Mouse (Mus musculus): Measurements from ENCODE around the gene Zfp146. TPM values are rescaled to one million over a fixed set of nuclear protein-coding genes. Genes with fewer than 3 reads are reported as not detected.
"Not testable (repeated sequence)": the region's sequence is repeated elsewhere in the genome, so short reads cannot be mapped to it uniquely, and the experiment has no call there.

Zfp146 gene
- 10 to 100 TPM; 45.7 to 52.1 TPM for total RNA-seq (2021)
- polyA plus RNA-seq (2012; rRNA removed): 2.2 and 2.5 TPM in 2 replicates
- long read RNA-seq, partial matches to known transcripts: 0 of 2 reads
- long read RNA-seq, other reads (novel, unspliced or antisense): 1 of 2 reads

- DNase-seq: peak; percentile 95
Observed at GRCm38 (mm10) chr7:30169583-30170282, at the start of gene Zfp146. Gene Zfp146, minus strand, starts transcription at chr7:30169750.

- DNase-seq: no peak
Observed at GRCm38 (mm10) chr7:30217277-30217676, 47.7 kb upstream of the Zfp146 start.

GRCm38 (mm10) chr7:30216723-30217151 lies 47.2 kb upstream of the Zfp146 start:
- DNase-seq: peak; percentile 71

GRCm38 (mm10) chr7:30215875-30216274 lies 46.3 kb upstream of the Zfp146 start:
- no peak for DNase-seq

GRCm38 (mm10) chr7:30213881-30214280 lies 44.3 kb upstream of the Zfp146 start:
- peak; percentile 69 for DNase-seq

GRCm38 (mm10) chr7:30211025-30211424 lies 41.5 kb upstream of the Zfp146 start:
- DNase-seq: no peak

GRCm38 (mm10) chr7:30206364-30206763 lies 36.8 kb upstream of the Zfp146 start:
- DNase-seq: not testable (repeated sequence)

GRCm38 (mm10) chr7:30205383-30205782 lies 35.8 kb upstream of the Zfp146 start:
- peak; percentile 70 for DNase-seq

- DNase-seq: peak; percentile 46
Observed at GRCm38 (mm10) chr7:30204380-30204779, 34.8 kb upstream of the Zfp146 start.

GRCm38 (mm10) chr7:30202895-30203690 lies 33.5 kb upstream of the Zfp146 start:
- DNase-seq: peak; percentile 86

- DNase-seq: not testable (repeated sequence)
Observed at GRCm38 (mm10) chr7:30200661-30201060, 31.1 kb upstream of the Zfp146 start.

GRCm38 (mm10) chr7:30200200-30200599 lies 30.6 kb upstream of the Zfp146 start:
- DNase-seq: peak; percentile 46

- no peak for DNase-seq
Observed at GRCm38 (mm10) chr7:30199498-30200139, 30.1 kb upstream of the Zfp146 start.

- peak; percentile 78 for DNase-seq
Observed at GRCm38 (mm10) chr7:30198481-30198971, 29.0 kb upstream of the Zfp146 start, which contains the start of gene Capns1. Gene Capns1, minus strand, starts transcription at chr7:30198811.

GRCm38 (mm10) chr7:30197592-30198129 lies 28.1 kb upstream of the Zfp146 start:
- DNase-seq: no peak

GRCm38 (mm10) chr7:30196171-30196570 lies 26.6 kb upstream of the Zfp146 start:
- peak; percentile 81 for DNase-seq

- DNase-seq: no peak
Observed at GRCm38 (mm10) chr7:30195461-30195860, 25.9 kb upstream of the Zfp146 start.

- DNase-seq: peak; percentile 98
Observed at GRCm38 (mm10) chr7:30194884-30195283, 25.3 kb upstream of the Zfp146 start.

- peak; percentile 72 for DNase-seq
Observed at GRCm38 (mm10) chr7:30194101-30194831, 24.7 kb upstream of the Zfp146 start.

GRCm38 (mm10) chr7:30193581-30194100 lies 24.1 kb upstream of the Zfp146 start:
- peak; percentile 91 for DNase-seq

- no peak for DNase-seq
Observed at GRCm38 (mm10) chr7:30193013-30193412, 23.5 kb upstream of the Zfp146 start.

Data from adrenal gland, adult 2 months (tissue).